Mouse (Mus musculus) ZHBTc4 (cell line): ENCODE results near the gene H2al1d.
"Not testable (repeated sequence)": the region's sequence is repeated elsewhere in the genome, so short reads cannot be mapped to it uniquely, and the experiment has no call there.

Experiments
- DNase-seq: peaks from one replicate; pipeline ENCODE4 v3.0.0-alpha.2; 2011; ENCODE audit warnings: low read depth, low spot score

Gene H2al1d

GRCm38 (mm10) chrX:11308524-11308923, at the start of gene H2al1d:
TSS of gene H2al1d (plus strand) at chrX:11308824.
- not testable (repeated sequence) for DNase-seq

GRCm38 (mm10) chrX:11264918-11265317, 43.7 kb upstream of the H2al1d start:
- DNase-seq = no peak

- no peak for DNase-seq
Observed at GRCm38 (mm10) chrX:11267791-11268190, 40.8 kb upstream of the H2al1d start.

GRCm38 (mm10) chrX:11269074-11269473, 39.5 kb upstream of the H2al1d start:
- no peak for DNase-seq

- DNase-seq = no peak
Observed at GRCm38 (mm10) chrX:11273190-11273589, 35.4 kb upstream of the H2al1d start.

- DNase-seq = no peak
Observed at GRCm38 (mm10) chrX:11277083-11277482, 31.5 kb upstream of the H2al1d start.

GRCm38 (mm10) chrX:11280741-11281140, 27.9 kb upstream of the H2al1d start:
- no peak for DNase-seq

GRCm38 (mm10) chrX:11288306-11288882, 20.2 kb upstream of the H2al1d start:
- DNase-seq = peak; percentile 2

- DNase-seq = peak; percentile 59
Observed at GRCm38 (mm10) chrX:11289244-11289643, 19.4 kb upstream of the H2al1d start.

- DNase-seq = not testable (repeated sequence)
Observed at GRCm38 (mm10) chrX:11298957-11299356, 9.7 kb upstream of the H2al1d start, which contains the start of gene H2al1a. TSS of gene H2al1a (plus strand) at chrX:11299257.

GRCm38 (mm10) chrX:11302132-11302531, 6.5 kb upstream of the H2al1d start, which contains the start of gene H2al1b:
TSS of gene H2al1b (plus strand) at chrX:11302432.
- DNase-seq = not testable (repeated sequence)

GRCm38 (mm10) chrX:11305355-11305754, 3.3 kb upstream of the H2al1d start, which contains the start of gene H2al1c:
TSS of gene H2al1c (plus strand) at chrX:11305655.
- not testable (repeated sequence) for DNase-seq

- DNase-seq = not testable (repeated sequence)
Observed at GRCm38 (mm10) chrX:11311634-11312033, 3.0 kb downstream of the H2al1d start, which contains the start of gene H2al1e. TSS of gene H2al1e (plus strand) at chrX:11311934.

GRCm38 (mm10) chrX:11314858-11315257, 6.2 kb downstream of the H2al1d start, which contains the start of gene H2al1f:
TSS of gene H2al1f (plus strand) at chrX:11315158.
- not testable (repeated sequence) for DNase-seq

- DNase-seq = not testable (repeated sequence)
Observed at GRCm38 (mm10) chrX:11317956-11318355, 9.3 kb downstream of the H2al1d start, which contains the start of gene H2al1g. TSS of gene H2al1g (plus strand) at chrX:11318256.

- DNase-seq = not testable (repeated sequence)
Observed at GRCm38 (mm10) chrX:11321192-11321591, 12.6 kb downstream of the H2al1d start, which contains the start of gene H2al1h. TSS of gene H2al1h (plus strand) at chrX:11321492.

- not testable (repeated sequence) for DNase-seq
Observed at GRCm38 (mm10) chrX:11324359-11324758, 15.7 kb downstream of the H2al1d start, which contains the start of gene H2al1i. TSS of gene H2al1i (plus strand) at chrX:11324659.

GRCm38 (mm10) chrX:11327522-11327921, 18.9 kb downstream of the H2al1d start, which contains the start of gene H2al1j:
TSS of gene H2al1j (plus strand) at chrX:11327822.
- not testable (repeated sequence) for DNase-seq

GRCm38 (mm10) chrX:11345762-11346161, 37.1 kb downstream of the H2al1d start:
- no peak for DNase-seq

GRCm38 (mm10) chrX:11346756-11347155, 38.1 kb downstream of the H2al1d start:
- no peak for DNase-seq
